Comparison of ENCODE assay signal across 8 mouse cellular contexts in genomic region chr8:83653662-83654017, GRCm38 (mm10). TPM values are rescaled to one million over a fixed set of nuclear protein-coding genes. Genes with fewer than 3 reads are reported as not detected.
A peak's percentile ranks its signal among the peaks of the same experiment; 100 is the strongest.
DNase-seq lines count a peak whose midpoint lies in the region; ATAC-seq and TF ChIP-seq lines count a peak whose summit lies in the region.

No protein-coding gene starts in this region.

- no peaks in the 10 kb centered on the region for H3K27me3 ChIP-seq in heart, embryonic 15.5 days
- no peaks in the 10 kb centered on the region for H3K27me3 ChIP-seq in MEL (ENCODE audit: control insufficient read depth in 1 of 2, insufficient read depth in 2 of 2, low read length in 2 of 2)
- no peaks in the 10 kb centered on the region for H3K27me3 ChIP-seq in heart, postnatal 0 days (ENCODE audit: control insufficient read depth, insufficient read depth, low read length)
- no peaks in the 10 kb centered on the region for H3K27me3 ChIP-seq in midbrain, embryonic 10.5 days (ENCODE audit: low read depth, poor library complexity, severe bottlenecking)

- no peak for TF ChIP-seq EP300 in MEL (IDR thresholded peaks at IDR 0.05; ENCODE audit: low read depth in 1 of 2, low read length in 2 of 2)
- no peak for TF ChIP-seq EP300 in heart, postnatal 0 days (IDR thresholded peaks at IDR 0.05; ENCODE audit: low read depth)

- no peaks in the 10 kb centered on the region; the same call in 1 of the 2 replicates for H3K79me2 ChIP-seq in MEL (ENCODE audit: control insufficient read depth, insufficient read depth, low read length, poor library complexity)

- DNase-seq in heart, postnatal 14 days, result no peak
- no peak for DNase-seq in MEL (ENCODE audit: low read depth, low spot score)
- no peak for DNase-seq in heart, postnatal 0 days (ENCODE audit: low spot score)
- no peak for DNase-seq in midbrain, embryonic 10.5 days (ENCODE audit: low spot score)
- no peak for DNase-seq in retina, postnatal 1 day
- no peak for DNase-seq in adrenal gland, postnatal 10 days
- no peak for DNase-seq in gastrocnemius, adult 8-10 months (ENCODE audit: low spot score in 2 of 2)

- 0 out of 2 replicates have a peak, but pooled peaks cover 5% of the 10 kb centered on the region for H3K36me3 ChIP-seq in heart, embryonic 15.5 days
- H3K36me3 ChIP-seq in MEL (ENCODE audit: control insufficient read depth in 1 of 2, insufficient read depth in 2 of 2, low read length in 2 of 2), result no peaks in the 10 kb centered on the region; a peak in 1 of 4 replicates
- no peaks in the 10 kb centered on the region; the same call in 1 of the 2 replicates for H3K36me3 ChIP-seq in heart, postnatal 0 days (replicated peaks; ENCODE audit: control insufficient read depth, insufficient read depth, low read length)
- H3K36me3 ChIP-seq in midbrain, embryonic 10.5 days, result peaks cover 40% of the 10 kb centered on the region

- peak overlapping the region; percentile 92 for H3K4me2 ChIP-seq in heart, embryonic 15.5 days
- H3K4me2 ChIP-seq in heart, postnatal 0 days (ENCODE audit: low read depth, low read length), result peak overlapping the region; percentile 83

- no peak for TF ChIP-seq CTCF in MEL (IDR thresholded peaks at IDR 0.05 in 2 of 3, conservative IDR thresholded peaks at IDR 0.05 in 1 of 3; ENCODE audit: control insufficient read depth in 1 of 3, insufficient read depth in 1 of 3, low read depth in 2 of 3, low read length in 3 of 3, poor library complexity in 1 of 3, severe bottlenecking in 1 of 3)
- TF ChIP-seq CTCF in heart, postnatal 0 days (IDR thresholded peaks at IDR 0.05; ENCODE audit: low read depth), result no peak

- H3K4me1 ChIP-seq in heart, embryonic 15.5 days (replicated peaks), result peaks cover 21% of the 10 kb centered on the region
- peaks cover 0 to 4% of the 10 kb centered on the region in 2 experiments; a peak in 2 of 4 replicates for H3K4me1 ChIP-seq in MEL (ENCODE audit: control insufficient read depth in 1 of 2, insufficient read depth in 2 of 2, low read length in 2 of 2)
- peaks cover 15% of the 10 kb centered on the region for H3K4me1 ChIP-seq in heart, postnatal 0 days (ENCODE audit: control insufficient read depth, insufficient read depth)
- H3K4me1 ChIP-seq in midbrain, embryonic 10.5 days, result peaks cover 25% of the 10 kb centered on the region

- TF ChIP-seq POLR2A in MEL (IDR thresholded peaks at IDR 0.05; ENCODE audit: control insufficient read depth in 1 of 2, insufficient read depth in 1 of 2, low read depth in 1 of 2, low read length in 2 of 2, poor library complexity in 1 of 2), result no peak

- H3K27ac ChIP-seq in heart, embryonic 15.5 days, result peak overlapping the region; percentile 77
- no peak overlapping the region for H3K27ac ChIP-seq in MEL (ENCODE audit: control insufficient read depth, low read depth, low read length)
- peak overlapping the region; percentile 13 for H3K27ac ChIP-seq in heart, postnatal 0 days (ENCODE audit: low read depth)
- peak overlapping the region; percentile 94 for H3K27ac ChIP-seq in midbrain, embryonic 10.5 days (replicated peaks)

- peak overlapping the region; percentile 74 for H3K4me3 ChIP-seq in heart, embryonic 15.5 days
- peak overlapping the region in 1 of 2 experiments; percentile 86; a peak in 2 of 4 replicates for H3K4me3 ChIP-seq in MEL (ENCODE audit: control insufficient read depth in 1 of 2, insufficient read depth in 1 of 2, low read depth in 2 of 2, low read length in 2 of 2)
- peak overlapping the region; percentile 82 for H3K4me3 ChIP-seq in heart, postnatal 0 days (ENCODE audit: low read depth, low read length)
- peak overlapping the region; percentile 89 for H3K4me3 ChIP-seq in midbrain, embryonic 10.5 days

- intact Hi-C loops in heart, postnatal 14 days (cut with DNase I), result no loop called here

- no peak for ATAC-seq in heart, embryonic 15.5 days (replicated peaks; ENCODE audit: insufficient number of reproducible peaks, insufficient read depth, low FRiP score, low read depth)
- ATAC-seq in heart, postnatal 0 days (ENCODE audit: insufficient read depth, low read depth), result no peak

- WGBS in heart, embryonic 15.5 days, result 38% methylated on average over 10 of the region's 10 CpGs
- WGBS in heart, postnatal 0 days, result 28% methylated on average over 10 of the region's 10 CpGs
- 55% methylated on average over 10 of the region's 10 CpGs for WGBS in midbrain, embryonic 10.5 days

- H3K9ac ChIP-seq in heart, embryonic 15.5 days, result peak overlapping the region; percentile 83
- peak overlapping the region; percentile 15; the same call in 1 of the 2 replicates for H3K9ac ChIP-seq in MEL (ENCODE audit: control insufficient read depth, low read depth, low read length, poor library complexity, severe bottlenecking)
- H3K9ac ChIP-seq in heart, postnatal 0 days (replicated peaks; ENCODE audit: low read depth, low read length), result peak overlapping the region; percentile 75

- no peak for TF ChIP-seq RAD21 in MEL (IDR thresholded peaks at IDR 0.05; ENCODE audit: low read depth, low read length)

- no peaks in the 10 kb centered on the region for H3K9me3 ChIP-seq in heart, embryonic 15.5 days (replicated peaks)
- no peaks in the 10 kb centered on the region for H3K9me3 ChIP-seq in MEL (replicated peaks; ENCODE audit: insufficient read depth, low read length)
- no peaks in the 10 kb centered on the region for H3K9me3 ChIP-seq in heart, postnatal 0 days (replicated peaks; ENCODE audit: control insufficient read depth, low read length)
- peaks cover 5% of the 10 kb centered on the region; the same call in 1 of the 2 replicates for H3K9me3 ChIP-seq in midbrain, embryonic 10.5 days (replicated peaks)

RNA-seq across cellular contexts. Expression of gene Gipc1, which starts 1.2 kb away (rescaled TPM):
- polyA plus RNA-seq in heart, embryonic 15.5 days (2015; fragmentation: Nextera tagmentation; extraction: Ambion mirVana), result 127 and 141 TPM in 2 replicates
- total RNA-seq in heart, postnatal 14 days (2021), result 10 to 100 TPM; 34.1 to 34.6 TPM
- 34.3 and 38.6 TPM in 2 replicates for total RNA-seq in MEL (2012; rRNA removed)
- polyA plus RNA-seq in MEL (2012; ENCODE audit: insufficient read depth in 1 of 2, insufficient read length in 2 of 2, low read depth in 1 of 2, low replicate concordance in 2 of 2, missing spikeins in 1 of 2), result 10 to 100 TPM in 1 of 2 experiments, not detected in 1; 70.7 TPM
- total RNA-seq in heart, postnatal 0 days (2014; rRNA removed; ENCODE audit: low replicate concordance), result 82.2 and 82.6 TPM in 2 replicates
- polyA plus RNA-seq in heart, postnatal 0 days (2015; fragmentation: Nextera tagmentation; extraction: Ambion mirVana), result 101 and 102 TPM in 2 replicates
- 233 and 242 TPM in 2 replicates for polyA plus RNA-seq in midbrain, embryonic 10.5 days (2016; fragmentation: Nextera tagmentation; extraction: Ambion mirVana)
- total RNA-seq in adrenal gland, postnatal 10 days (2021), result 10 to 100 TPM; 51.4 to 52.5 TPM
- 10 to 100 TPM; 14.5 to 18.1 (median 17.6) TPM for total RNA-seq in gastrocnemius, adult 8-10 months (2022)

RNA-seq across cellular contexts. Expression of gene Ptger1, which starts 12.8 kb away (rescaled TPM):
- polyA plus RNA-seq in heart, embryonic 15.5 days (2015; fragmentation: Nextera tagmentation; extraction: Ambion mirVana), result 0.45 and 0.84 TPM in 2 replicates
- under 1 TPM; 0.44 to 0.53 TPM for total RNA-seq in heart, postnatal 14 days (2021)
- total RNA-seq in MEL (2012; rRNA removed), result 2.6 and 4.0 TPM in 2 replicates
- 1 to 10 TPM in 1 of 2 experiments, not detected in 1; 3.1 TPM for polyA plus RNA-seq in MEL (2012; ENCODE audit: insufficient read depth in 1 of 2, insufficient read length in 2 of 2, low read depth in 1 of 2, low replicate concordance in 2 of 2, missing spikeins in 1 of 2)
- 0.15 TPM in 1 of 2 replicates, not detected in the other for total RNA-seq in heart, postnatal 0 days (2014; rRNA removed; ENCODE audit: low replicate concordance)
- 0.20 and 0.32 TPM in 2 replicates for polyA plus RNA-seq in heart, postnatal 0 days (2015; fragmentation: Nextera tagmentation; extraction: Ambion mirVana)
- 0.29 and 0.38 TPM in 2 replicates for polyA plus RNA-seq in midbrain, embryonic 10.5 days (2016; fragmentation: Nextera tagmentation; extraction: Ambion mirVana)
- total RNA-seq in adrenal gland, postnatal 10 days (2021), result 1 to 10 TPM in 1 of 2 experiments, under 1 TPM in 1; 0.75 to 1.4 TPM
- under 1 TPM in 2 of 4 experiments, not detected in 2; 0.15 to 0.16 TPM for total RNA-seq in gastrocnemius, adult 8-10 months (2022)

RNA-seq across cellular contexts. Expression of gene Pkn1, which starts 45.3 kb away (rescaled TPM):
- 15.4 and 22.1 TPM in 2 replicates for polyA plus RNA-seq in heart, embryonic 15.5 days (2015; fragmentation: Nextera tagmentation; extraction: Ambion mirVana)
- total RNA-seq in heart, postnatal 14 days (2021), result 10 to 100 TPM; 60.5 to 61.1 TPM
- total RNA-seq in MEL (2012; rRNA removed), result 33.5 and 37.8 TPM in 2 replicates
- 10 to 100 TPM; 41.2 to 73.2 TPM for polyA plus RNA-seq in MEL (2012; ENCODE audit: insufficient read depth in 1 of 2, insufficient read length in 2 of 2, low read depth in 1 of 2, low replicate concordance in 2 of 2, missing spikeins in 1 of 2)
- 44.2 and 57.4 TPM in 2 replicates for total RNA-seq in heart, postnatal 0 days (2014; rRNA removed; ENCODE audit: low replicate concordance)
- 13.0 and 14.2 TPM in 2 replicates for polyA plus RNA-seq in heart, postnatal 0 days (2015; fragmentation: Nextera tagmentation; extraction: Ambion mirVana)
- 22.8 and 27.0 TPM in 2 replicates for polyA plus RNA-seq in midbrain, embryonic 10.5 days (2016; fragmentation: Nextera tagmentation; extraction: Ambion mirVana)
- 100 to 1,000 TPM; 130 to 163 TPM for total RNA-seq in adrenal gland, postnatal 10 days (2021)
- 10 to 100 TPM; 23.2 to 24.1 (median 23.6) TPM for total RNA-seq in gastrocnemius, adult 8-10 months (2022)

RNA-seq across cellular contexts. Expression of gene Dnajb1, which starts 45.6 kb away (rescaled TPM):
- polyA plus RNA-seq in heart, embryonic 15.5 days (2015; fragmentation: Nextera tagmentation; extraction: Ambion mirVana), result 36.7 and 47.2 TPM in 2 replicates
- 10 to 100 TPM; 13.9 to 18.2 TPM for total RNA-seq in heart, postnatal 14 days (2021)
- 38.2 and 43.2 TPM in 2 replicates for total RNA-seq in MEL (2012; rRNA removed)
- 10 to 100 TPM in 1 of 2 experiments, not detected in 1; 56.6 TPM for polyA plus RNA-seq in MEL (2012; ENCODE audit: insufficient read depth in 1 of 2, insufficient read length in 2 of 2, low read depth in 1 of 2, low replicate concordance in 2 of 2, missing spikeins in 1 of 2)
- total RNA-seq in heart, postnatal 0 days (2014; rRNA removed; ENCODE audit: low replicate concordance), result 17.6 and 21.3 TPM in 2 replicates
- 23.3 and 26.7 TPM in 2 replicates for polyA plus RNA-seq in heart, postnatal 0 days (2015; fragmentation: Nextera tagmentation; extraction: Ambion mirVana)
- 73.3 and 85.7 TPM in 2 replicates for polyA plus RNA-seq in midbrain, embryonic 10.5 days (2016; fragmentation: Nextera tagmentation; extraction: Ambion mirVana)
- total RNA-seq in adrenal gland, postnatal 10 days (2021), result 10 to 100 TPM; 24.7 to 28.8 TPM
- total RNA-seq in gastrocnemius, adult 8-10 months (2022), result 1 to 10 TPM; 3.6 to 7.9 (median 3.8) TPM

RNA-seq across cellular contexts. Expression of gene Tecr, which starts 45.9 kb away (rescaled TPM):
- polyA plus RNA-seq in heart, embryonic 15.5 days (2015; fragmentation: Nextera tagmentation; extraction: Ambion mirVana), result 349 and 431 TPM in 2 replicates
- total RNA-seq in heart, postnatal 14 days (2021), result 100 to 1,000 TPM; 184 to 210 TPM
- 74.2 and 78.0 TPM in 2 replicates for total RNA-seq in MEL (2012; rRNA removed)
- polyA plus RNA-seq in MEL (2012; ENCODE audit: insufficient read depth in 1 of 2, insufficient read length in 2 of 2, low read depth in 1 of 2, low replicate concordance in 2 of 2, missing spikeins in 1 of 2), result 100 to 1,000 TPM in 1 of 2 experiments, not detected in 1; 229 TPM
- 253 and 327 TPM in 2 replicates for total RNA-seq in heart, postnatal 0 days (2014; rRNA removed; ENCODE audit: low replicate concordance)
- polyA plus RNA-seq in heart, postnatal 0 days (2015; fragmentation: Nextera tagmentation; extraction: Ambion mirVana), result 380 and 391 TPM in 2 replicates
- polyA plus RNA-seq in midbrain, embryonic 10.5 days (2016; fragmentation: Nextera tagmentation; extraction: Ambion mirVana), result 740 and 757 TPM in 2 replicates
- 100 to 1,000 TPM; 305 to 336 TPM for total RNA-seq in adrenal gland, postnatal 10 days (2021)
- 100 to 1,000 TPM; 461 to 506 (median 481) TPM for total RNA-seq in gastrocnemius, adult 8-10 months (2022)

Comparison
In these comparisons a context has a peak if more than half of its experiments do, and no peak if none do; other contexts are left out.
1. H3K9ac ChIP-seq: peak in every context shown above with its lines; median percentile 83 in heart, embryonic 15.5 days; 75 in heart, postnatal 0 days; 15 in MEL.